Mouse (Mus musculus): ENCODE data around the gene Naxd. TPM values are rescaled to one million over a fixed set of nuclear protein-coding genes. Genes with fewer than 3 reads are reported as not detected.

Naxd gene
- polyA plus RNA-seq, 1 experiment from 2014 or later, result 83.5 TPM

- 72% methylated on average over 3 of the region's 3 CpGs for WGBS
- Histone ChIP-seq H3K27me3 (replicated peaks; ENCODE audit: control insufficient read depth, insufficient read depth, low read length) (no peaks in the 10 kb centered on the region), H3K9ac (ENCODE audit: low read depth, low read length) (no peak overlapping the region), H3K4me2 (replicated peaks; ENCODE audit: low read depth) (no peak overlapping the region), H3K4me3 (ENCODE audit: low read depth, low read length) (no peak overlapping the region), H3K9me3 (ENCODE audit: control insufficient read depth) (no peaks in the 10 kb centered on the region), H3K27ac (ENCODE audit: low read depth, low read length) (no peak overlapping the region), H3K4me1 (replicated peaks; ENCODE audit: control insufficient read depth, insufficient read depth, low read length) (no peaks in the 10 kb centered on the region), H3K36me3 (ENCODE audit: control insufficient read depth, insufficient read depth) (peaks cover 30% of the 10 kb centered on the region)
- no peak for TF ChIP-seq CTCF (IDR thresholded peaks at IDR 0.05; ENCODE audit: low read depth)
- ATAC-seq, result no peak
Measured at GRCm38 (mm10) chr8:11523331-11523730, 26.0 kb downstream of the Naxd start.

GRCm38 (mm10) chr8:11530155-11530770, 33.0 kb downstream of the Naxd start:
- H3K36me3 ChIP-seq (ENCODE audit: control insufficient read depth, insufficient read depth), result peaks cover 45% of the 10 kb centered on the region; the same call in 1 of the 2 replicates
- H3K4me3 ChIP-seq (ENCODE audit: low read depth, low read length), result no peak overlapping the region
- H3K4me2 ChIP-seq (replicated peaks; ENCODE audit: low read depth), result no peak overlapping the region
- H3K27me3 ChIP-seq (replicated peaks; ENCODE audit: control insufficient read depth, insufficient read depth, low read length), result no peaks in the 10 kb centered on the region
- ATAC-seq, result no peak
- no peaks in the 10 kb centered on the region for H3K9me3 ChIP-seq (ENCODE audit: control insufficient read depth)
- no peaks in the 10 kb centered on the region for H3K4me1 ChIP-seq (replicated peaks; ENCODE audit: control insufficient read depth, insufficient read depth, low read length)
- TF ChIP-seq CTCF (IDR thresholded peaks at IDR 0.05; ENCODE audit: low read depth), result no peak
- H3K27ac ChIP-seq (ENCODE audit: low read depth, low read length), result no peak overlapping the region
- 86% methylated on average over 18 of the region's 18 CpGs for WGBS
- H3K9ac ChIP-seq (ENCODE audit: low read depth, low read length), result no peak overlapping the region

DNA sequence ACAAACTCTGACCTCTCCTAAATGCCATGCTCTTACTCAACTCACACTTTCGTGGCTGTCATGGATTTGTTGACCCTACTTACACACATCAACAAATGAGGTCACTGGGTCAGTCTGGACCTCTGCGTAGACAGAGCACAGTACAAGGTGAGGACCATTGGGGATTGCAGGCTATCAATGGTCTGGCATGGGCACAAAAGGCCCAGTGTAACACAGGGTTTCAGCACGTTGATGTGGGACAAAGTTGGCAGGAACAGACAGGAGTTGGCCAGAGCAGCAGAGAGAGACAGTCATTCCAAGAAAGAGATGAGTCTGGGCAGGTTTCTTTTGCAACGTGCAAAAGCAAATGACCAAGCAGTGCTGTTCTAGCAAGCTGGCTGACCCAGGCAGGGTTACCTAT, 33.5 kb downstream of the Naxd start:
- no peaks in the 10 kb centered on the region for H3K9me3 ChIP-seq (ENCODE audit: control insufficient read depth)
- H3K9ac ChIP-seq (ENCODE audit: low read depth, low read length), result no peak overlapping the region
- WGBS, result 76% methylated on average over 4 of the region's 4 CpGs
- no peak overlapping the region for H3K4me2 ChIP-seq (replicated peaks; ENCODE audit: low read depth)
- no peak overlapping the region for H3K4me3 ChIP-seq (ENCODE audit: low read depth, low read length)
- H3K4me1 ChIP-seq (replicated peaks; ENCODE audit: control insufficient read depth, insufficient read depth, low read length), result no peaks in the 10 kb centered on the region
- no peaks in the 10 kb centered on the region for H3K27me3 ChIP-seq (replicated peaks; ENCODE audit: control insufficient read depth, insufficient read depth, low read length)
- H3K36me3 ChIP-seq (ENCODE audit: control insufficient read depth, insufficient read depth), result peaks cover 49% of the 10 kb centered on the region; the same call in 1 of the 2 replicates
- TF ChIP-seq CTCF (IDR thresholded peaks at IDR 0.05; ENCODE audit: low read depth), result no peak
- H3K27ac ChIP-seq (ENCODE audit: low read depth, low read length), result no peak overlapping the region
- no peak for ATAC-seq

GRCm38 (mm10) chr8:11534494-11534893, 37.2 kb downstream of the Naxd start:
- Histone ChIP-seq H3K27ac (ENCODE audit: low read depth, low read length) (no peak overlapping the region), H3K36me3 (ENCODE audit: control insufficient read depth, insufficient read depth) (peaks cover 67% of the 10 kb centered on the region), H3K9ac (ENCODE audit: low read depth, low read length) (no peak overlapping the region), H3K4me2 (replicated peaks; ENCODE audit: low read depth) (no peak overlapping the region), H3K4me1 (replicated peaks; ENCODE audit: control insufficient read depth, insufficient read depth, low read length) (no peaks in the 10 kb centered on the region), H3K27me3 (replicated peaks; ENCODE audit: control insufficient read depth, insufficient read depth, low read length) (no peaks in the 10 kb centered on the region), H3K9me3 (ENCODE audit: control insufficient read depth) (no peaks in the 10 kb centered on the region), H3K4me3 (ENCODE audit: low read depth, low read length) (no peak overlapping the region)
- ATAC-seq, result no peak
- 68% methylated on average over 9 of the region's 9 CpGs for WGBS
- no peak for TF ChIP-seq CTCF (IDR thresholded peaks at IDR 0.05; ENCODE audit: low read depth)

- no peak overlapping the region for H3K9ac ChIP-seq (ENCODE audit: low read depth, low read length)
- no peaks in the 10 kb centered on the region for H3K4me1 ChIP-seq (replicated peaks; ENCODE audit: control insufficient read depth, insufficient read depth, low read length)
- no peak for TF ChIP-seq CTCF (IDR thresholded peaks at IDR 0.05; ENCODE audit: low read depth)
- no peak overlapping the region for H3K4me2 ChIP-seq (replicated peaks; ENCODE audit: low read depth)
- ATAC-seq, result no peak
- peaks cover 60% of the 10 kb centered on the region for H3K36me3 ChIP-seq (ENCODE audit: control insufficient read depth, insufficient read depth)
- H3K4me3 ChIP-seq (ENCODE audit: low read depth, low read length), result no peak overlapping the region
- H3K27me3 ChIP-seq (replicated peaks; ENCODE audit: control insufficient read depth, insufficient read depth, low read length), result no peaks in the 10 kb centered on the region
- WGBS, result 87% methylated on average over 4 of the region's 4 CpGs
- H3K27ac ChIP-seq (ENCODE audit: low read depth, low read length), result no peak overlapping the region
- no peaks in the 10 kb centered on the region for H3K9me3 ChIP-seq (ENCODE audit: control insufficient read depth)
Measured at GRCm38 (mm10) chr8:11539049-11539448, 41.7 kb downstream of the Naxd start.

GRCm38 (mm10) chr8:11540182-11540581, 42.9 kb downstream of the Naxd start:
- H3K27ac ChIP-seq (ENCODE audit: low read depth, low read length), result no peak overlapping the region
- no peaks in the 10 kb centered on the region for H3K4me1 ChIP-seq (replicated peaks; ENCODE audit: control insufficient read depth, insufficient read depth, low read length)
- peaks cover 53% of the 10 kb centered on the region for H3K36me3 ChIP-seq (ENCODE audit: control insufficient read depth, insufficient read depth)
- no peaks in the 10 kb centered on the region for H3K27me3 ChIP-seq (replicated peaks; ENCODE audit: control insufficient read depth, insufficient read depth, low read length)
- WGBS, result 96% methylated on average over 8 of the region's 8 CpGs
- no peak overlapping the region for H3K4me3 ChIP-seq (ENCODE audit: low read depth, low read length)
- no peak for TF ChIP-seq CTCF (IDR thresholded peaks at IDR 0.05; ENCODE audit: low read depth)
- no peaks in the 10 kb centered on the region for H3K9me3 ChIP-seq (ENCODE audit: control insufficient read depth)
- no peak for ATAC-seq
- H3K4me2 ChIP-seq (replicated peaks; ENCODE audit: low read depth), result no peak overlapping the region
- H3K9ac ChIP-seq (ENCODE audit: low read depth, low read length), result no peak overlapping the region

All from intestine, postnatal 0 days (tissue).